Mouse (Mus musculus): Measurements from ENCODE around the gene Clec4b2. TPM values are rescaled to one million over a fixed set of nuclear protein-coding genes. Genes with fewer than 3 reads are reported as not detected.
"Not testable (repeated sequence)": the region's sequence is repeated elsewhere in the genome, so short reads cannot be mapped to it uniquely, and the experiment has no call there.

The Clec4b2 gene
- polyA plus RNA-seq (2012; fragmentation: generic; extraction: Trizol): not detected

- TF ChIP-seq TCF3 (IDR thresholded peaks at IDR 0.05; ENCODE audit: insufficient read length, low read depth): no peak
- TF ChIP-seq MYOD1 (IDR thresholded peaks at IDR 0.05; ENCODE audit: control insufficient read depth in 1 of 3, insufficient read length in 2 of 3, low read depth in 2 of 3): no peak
- TF ChIP-seq E2F4 (IDR thresholded peaks at IDR 0.05; ENCODE audit: insufficient read depth): no peak
- TF ChIP-seq MAX (IDR thresholded peaks at IDR 0.05; ENCODE audit: low read depth): no peak
- TF ChIP-seq MYOG (IDR thresholded peaks at IDR 0.05; ENCODE audit: control insufficient read depth in 1 of 3, insufficient read depth in 1 of 3, insufficient read length in 2 of 3, low read depth in 2 of 3): no peak
- TF ChIP-seq TCF12 (IDR thresholded peaks at IDR 0.05; ENCODE audit: insufficient read depth, poor library complexity, severe bottlenecking): no peak
- Histone ChIP-seq H3K36me3 (ENCODE audit: control insufficient read depth, insufficient read depth) (no peaks in the 10 kb centered on the region), H3ac (ENCODE audit: control insufficient read depth, insufficient read length) (no peak within 1 kb of the TSS), H3K79me2 (ENCODE audit: control insufficient read depth, insufficient read depth) (no peaks in the 10 kb centered on the region), H3K4me3 (no peak within 1 kb of the TSS), H3K27me3 (ENCODE audit: control insufficient read depth, insufficient read depth, insufficient read length) (no peaks in the 10 kb centered on the region), H3K4me2 (ENCODE audit: low read depth) (no peak within 1 kb of the TSS)
Measured at GRCm38 (mm10) chr6:123172593-123172992, at the start of gene Clec4b2. TSS of gene Clec4b2 (plus strand) at chr6:123172893.

GRCm38 (mm10) chr6:123123195-123123594, 49.5 kb upstream of the Clec4b2 start:
- no peak overlapping the region for H3K4me3 ChIP-seq
- TF ChIP-seq MYOG (IDR thresholded peaks at IDR 0.05; ENCODE audit: control insufficient read depth in 1 of 3, insufficient read depth in 1 of 3, insufficient read length in 2 of 3, low read depth in 2 of 3) (no peak), USF1 (IDR thresholded peaks at IDR 0.05; ENCODE audit: low read depth) (no peak), E2F4 (IDR thresholded peaks at IDR 0.05; ENCODE audit: insufficient read depth) (no peak), CEBPB (IDR thresholded peaks at IDR 0.05; ENCODE audit: insufficient read depth, poor library complexity, severe bottlenecking) (no peak), POLR2AphosphoS2 (IDR thresholded peaks at IDR 0.05; ENCODE audit: insufficient read length, low read depth) (no peak), TCF12 (IDR thresholded peaks at IDR 0.05; ENCODE audit: insufficient read depth, poor library complexity, severe bottlenecking) (no peak), TCF3 (IDR thresholded peaks at IDR 0.05; ENCODE audit: insufficient read length, low read depth) (no peak), REST (IDR thresholded peaks at IDR 0.05; ENCODE audit: insufficient read depth, insufficient read length) (no peak), MYOD1 (IDR thresholded peaks at IDR 0.05; ENCODE audit: control insufficient read depth in 1 of 3, insufficient read length in 2 of 3, low read depth in 2 of 3) (no peak), POLR2A (IDR thresholded peaks at IDR 0.05; ENCODE audit: insufficient read length, low read depth) (no peak), SRF (IDR thresholded peaks at IDR 0.05; ENCODE audit: control insufficient read depth, insufficient read length, low read depth) (no peak)

GRCm38 (mm10) chr6:123127173-123127572, 45.5 kb upstream of the Clec4b2 start:
- no peaks in the 10 kb centered on the region for H3K27me3 ChIP-seq (ENCODE audit: control insufficient read depth, insufficient read depth, insufficient read length)
- no peak overlapping the region for H3ac ChIP-seq (ENCODE audit: control insufficient read depth, insufficient read length)
- no peak for TF ChIP-seq CEBPB (IDR thresholded peaks at IDR 0.05; ENCODE audit: insufficient read depth, poor library complexity, severe bottlenecking)
- TF ChIP-seq SRF (IDR thresholded peaks at IDR 0.05; ENCODE audit: control insufficient read depth, insufficient read length, low read depth): no peak
- TF ChIP-seq MYOG (IDR thresholded peaks at IDR 0.05; ENCODE audit: control insufficient read depth in 1 of 3, insufficient read depth in 1 of 3, insufficient read length in 2 of 3, low read depth in 2 of 3): no peak
- no peak for TF ChIP-seq E2F4 (IDR thresholded peaks at IDR 0.05; ENCODE audit: insufficient read depth)
- TF ChIP-seq POLR2AphosphoS2 (IDR thresholded peaks at IDR 0.05; ENCODE audit: insufficient read length, low read depth): no peak
- TF ChIP-seq REST (IDR thresholded peaks at IDR 0.05; ENCODE audit: insufficient read depth, insufficient read length): no peak
- no peak for TF ChIP-seq MYOD1 (IDR thresholded peaks at IDR 0.05; ENCODE audit: control insufficient read depth in 1 of 3, insufficient read length in 2 of 3, low read depth in 2 of 3)
- TF ChIP-seq TCF12 (IDR thresholded peaks at IDR 0.05; ENCODE audit: insufficient read depth, poor library complexity, severe bottlenecking): no peak
- TF ChIP-seq USF1 (IDR thresholded peaks at IDR 0.05; ENCODE audit: low read depth): no peak
- no peak for TF ChIP-seq TCF3 (IDR thresholded peaks at IDR 0.05; ENCODE audit: insufficient read length, low read depth)
- no peak overlapping the region for H3K4me3 ChIP-seq
- H3K36me3 ChIP-seq (ENCODE audit: control insufficient read depth, insufficient read depth): no peaks in the 10 kb centered on the region
- H3K79me2 ChIP-seq (ENCODE audit: control insufficient read depth, insufficient read depth): no peaks in the 10 kb centered on the region
- H3K4me2 ChIP-seq (ENCODE audit: low read depth): no peak overlapping the region

More at GRCm38 (mm10) chr6:123123195-123123594, 49.5 kb upstream of the Clec4b2 start:
- Histone ChIP-seq H3ac (ENCODE audit: control insufficient read depth, insufficient read length) (no peak overlapping the region), H3K36me3 (ENCODE audit: control insufficient read depth, insufficient read depth) (no peaks in the 10 kb centered on the region), H3K27me3 (ENCODE audit: control insufficient read depth, insufficient read depth, insufficient read length) (no peaks in the 10 kb centered on the region), H3K79me2 (ENCODE audit: control insufficient read depth, insufficient read depth) (no peaks in the 10 kb centered on the region), H3K4me2 (ENCODE audit: low read depth) (no peak overlapping the region)

- H3K79me2 ChIP-seq (ENCODE audit: control insufficient read depth, insufficient read depth); H3K36me3 ChIP-seq (ENCODE audit: control insufficient read depth, insufficient read depth); H3K27me3 ChIP-seq (ENCODE audit: control insufficient read depth, insufficient read depth, insufficient read length); H3ac ChIP-seq (ENCODE audit: control insufficient read depth, insufficient read length); H3K4me3 ChIP-seq; H3K4me2 ChIP-seq (ENCODE audit: low read depth): not testable (repeated sequence)
Measured at GRCm38 (mm10) chr6:123137766-123138526, 34.7 kb upstream of the Clec4b2 start.

- no peak overlapping the region for H3K4me3 ChIP-seq
- no peaks in the 10 kb centered on the region for H3K36me3 ChIP-seq (ENCODE audit: control insufficient read depth, insufficient read depth)
- H3K27me3 ChIP-seq (ENCODE audit: control insufficient read depth, insufficient read depth, insufficient read length): no peaks in the 10 kb centered on the region
- H3K4me2 ChIP-seq (ENCODE audit: low read depth): no peak overlapping the region
- no peaks in the 10 kb centered on the region for H3K79me2 ChIP-seq (ENCODE audit: control insufficient read depth, insufficient read depth)
- no peak overlapping the region for H3ac ChIP-seq (ENCODE audit: control insufficient read depth, insufficient read length)
- no peak for TF ChIP-seq MYOG (IDR thresholded peaks at IDR 0.05; ENCODE audit: control insufficient read depth in 1 of 3, insufficient read depth in 1 of 3, insufficient read length in 2 of 3, low read depth in 2 of 3)
- TF ChIP-seq CEBPB (IDR thresholded peaks at IDR 0.05; ENCODE audit: insufficient read depth, poor library complexity, severe bottlenecking): no peak
- TF ChIP-seq SRF (IDR thresholded peaks at IDR 0.05; ENCODE audit: control insufficient read depth, insufficient read length, low read depth): no peak
- TF ChIP-seq POLR2A (IDR thresholded peaks at IDR 0.05; ENCODE audit: insufficient read length, low read depth): no peak
- TF ChIP-seq REST (IDR thresholded peaks at IDR 0.05; ENCODE audit: insufficient read depth, insufficient read length): no peak
- TF ChIP-seq TCF12 (IDR thresholded peaks at IDR 0.05; ENCODE audit: insufficient read depth, poor library complexity, severe bottlenecking): no peak
- no peak for TF ChIP-seq TCF3 (IDR thresholded peaks at IDR 0.05; ENCODE audit: insufficient read length, low read depth)
- no peak for TF ChIP-seq POLR2AphosphoS2 (IDR thresholded peaks at IDR 0.05; ENCODE audit: insufficient read length, low read depth)
- no peak for TF ChIP-seq USF1 (IDR thresholded peaks at IDR 0.05; ENCODE audit: low read depth)
Measured at GRCm38 (mm10) chr6:123170106-123170505, 2.6 kb upstream of the Clec4b2 start.
